Mouse (Mus musculus): Measurements from ENCODE around the gene Slc41a1. TPM values are rescaled to one million over a fixed set of nuclear protein-coding genes. Genes with fewer than 3 reads are reported as not detected.
A peak's percentile ranks its signal among the peaks of the same experiment; 100 is the strongest.
"Not testable (repeated sequence)": the region's sequence is repeated elsewhere in the genome, so short reads cannot be mapped to it uniquely, and the experiment has no call there.

Slc41a1 gene
- polyA plus RNA-seq (2015; fragmentation: Nextera tagmentation; extraction: Ambion mirVana), result 7.7 and 7.8 TPM in 2 replicates

GRCm38 (mm10) chr1:131827207-131827786 lies at the start of gene Slc41a1:
TSS of gene Slc41a1 (plus strand) at chr1:131827493.
- peak; percentile 24 for DNase-seq (ENCODE audit: low spot score)

GRCm38 (mm10) chr1:131794591-131794990 lies 32.7 kb upstream of the Slc41a1 start:
- DNase-seq (ENCODE audit: low spot score), result no peak

GRCm38 (mm10) chr1:131795171-131795570 lies 32.1 kb upstream of the Slc41a1 start:
- no peak for DNase-seq (ENCODE audit: low spot score)

- no peak for DNase-seq (ENCODE audit: low spot score)
These were observed 29.9 kb upstream of the Slc41a1 start, which contains the start of gene Pm20d1 for GRCm38 (mm10) chr1:131797202-131797909. TSS of gene Pm20d1 (plus strand) at chr1:131797381.

GRCm38 (mm10) chr1:131800001-131800400 lies 27.3 kb upstream of the Slc41a1 start:
- no peak for DNase-seq (ENCODE audit: low spot score)

- no peak for DNase-seq (ENCODE audit: low spot score)
These were observed 26.2 kb upstream of the Slc41a1 start for GRCm38 (mm10) chr1:131801071-131801470.

GRCm38 (mm10) chr1:131802652-131803051 lies 24.6 kb upstream of the Slc41a1 start:
- no peak for DNase-seq (ENCODE audit: low spot score)

GRCm38 (mm10) chr1:131804166-131804565 lies 23.1 kb upstream of the Slc41a1 start:
- no peak for DNase-seq (ENCODE audit: low spot score)

- no peak for DNase-seq (ENCODE audit: low spot score)
These were observed 18.3 kb upstream of the Slc41a1 start for GRCm38 (mm10) chr1:131808986-131809385.

GRCm38 (mm10) chr1:131809651-131810050 lies 17.6 kb upstream of the Slc41a1 start:
- no peak for DNase-seq (ENCODE audit: low spot score)

- DNase-seq (ENCODE audit: low spot score), result no peak
These were observed 15.9 kb upstream of the Slc41a1 start for GRCm38 (mm10) chr1:131811393-131811792.

- DNase-seq (ENCODE audit: low spot score), result no peak
These were observed 15.3 kb upstream of the Slc41a1 start for GRCm38 (mm10) chr1:131812006-131812405.

GRCm38 (mm10) chr1:131812631-131813295 lies 14.5 kb upstream of the Slc41a1 start:
- no peak for DNase-seq (ENCODE audit: low spot score)

GRCm38 (mm10) chr1:131813731-131814130 lies 13.6 kb upstream of the Slc41a1 start:
- DNase-seq (ENCODE audit: low spot score), result no peak

- DNase-seq (ENCODE audit: low spot score), result no peak
These were observed 13.1 kb upstream of the Slc41a1 start for GRCm38 (mm10) chr1:131814191-131814590.

GRCm38 (mm10) chr1:131816886-131817285 lies 10.4 kb upstream of the Slc41a1 start:
- DNase-seq (ENCODE audit: low spot score), result no peak

- not testable (repeated sequence) for DNase-seq (ENCODE audit: low spot score)
These were observed 6.9 kb upstream of the Slc41a1 start for GRCm38 (mm10) chr1:131820353-131820752.

- DNase-seq (ENCODE audit: low spot score), result peak; percentile 30
These were observed 6.4 kb upstream of the Slc41a1 start for GRCm38 (mm10) chr1:131820887-131821328.

GRCm38 (mm10) chr1:131822292-131822691 lies 5.0 kb upstream of the Slc41a1 start:
- no peak for DNase-seq (ENCODE audit: low spot score)

GRCm38 (mm10) chr1:131822856-131823492 lies 4.3 kb upstream of the Slc41a1 start:
- DNase-seq (ENCODE audit: low spot score), result no peak

GRCm38 (mm10) chr1:131823563-131823962 lies 3.7 kb upstream of the Slc41a1 start:
- no peak for DNase-seq (ENCODE audit: low spot score)

Data from thymus, postnatal 0 days (tissue).